Comparison of ENCODE assay signal across 13 mouse cellular contexts in genomic region chr12:111094073-111094472, GRCm38 (mm10). TPM values are rescaled to one million over a fixed set of nuclear protein-coding genes. Genes with fewer than 3 reads are reported as not detected.
A peak's percentile ranks its signal among the peaks of the same experiment; 100 is the strongest.
DNase-seq lines count a peak whose midpoint lies in the region; ATAC-seq and TF ChIP-seq lines count a peak whose summit lies in the region.
"Had no signal": no experiment of that assay in that cellular context is flagged by ENCODE, and none has a peak within 500 bp of the region (broad histone marks: within the 10 kb centered on the region; RNA-seq: fewer than 3 reads in every experiment).

No protein-coding gene starts in this region.

- no peaks in the 10 kb centered on the region for H3K27me3 ChIP-seq in kidney, adult 2 months (replicated peaks; ENCODE audit: control insufficient read depth, insufficient read depth, low read length)
- no peaks in the 10 kb centered on the region for H3K27me3 ChIP-seq in liver, embryonic 11.5 days (replicated peaks; ENCODE audit: control insufficient read depth, insufficient read depth, low read length)
- H3K27me3 ChIP-seq: hindbrain, embryonic 12.5 days; limb, embryonic 13.5 days had no signal

- H3K4me3 ChIP-seq in kidney, adult 2 months (ENCODE audit: insufficient read depth, low read depth, low read length) = no peak overlapping the region
- no peak overlapping the region for H3K4me3 ChIP-seq in liver, embryonic 11.5 days (ENCODE audit: low read depth, low read length)
- H3K4me3 ChIP-seq: erythroblast, embryonic 14.5 days; hindbrain, embryonic 12.5 days; limb, embryonic 13.5 days had no signal

- peak; percentile 70 for ATAC-seq in liver, embryonic 11.5 days (replicated peaks; ENCODE audit: low FRiP score)
- ATAC-seq in megakaryocyte progenitor cell, adult 5-6 weeks (replicated peaks; ENCODE audit: poor library complexity) = peak; percentile 95

- no peak for TF ChIP-seq POLR2A in kidney, adult 2 months (IDR thresholded peaks at IDR 0.05; ENCODE audit: low read depth, low read length)

- peak overlapping the region; percentile 71 for H3K27ac ChIP-seq in kidney, adult 2 months (ENCODE audit: insufficient read depth, low read depth, low read length)
- no peak overlapping the region for H3K27ac ChIP-seq in liver, embryonic 11.5 days (ENCODE audit: low read depth, low read length)
- H3K27ac ChIP-seq: hindbrain, embryonic 12.5 days; limb, embryonic 13.5 days had no signal

- no peaks in the 10 kb centered on the region for H3K9me3 ChIP-seq in liver, embryonic 11.5 days (ENCODE audit: control insufficient read depth, low read length)
- H3K9me3 ChIP-seq: hindbrain, embryonic 12.5 days; limb, embryonic 13.5 days had no signal

- DNase-seq in kidney, adult 2 months = peak; percentile 41
- DNase-seq in kidney, postnatal 10 days = no peak
- peak; percentile 47 for DNase-seq in MEL-GATA-1-ER (ENCODE audit: extremely low read depth, low read depth)
- no peak for DNase-seq in liver, embryonic 11.5 days (ENCODE audit: low spot score)
- no peak for DNase-seq in B cell, adult 2 months
- no peak for DNase-seq in cerebellum, adult 11-12 months
- DNase-seq: cerebellum, postnatal 36 days; kidney, adult 18-20 months; spleen, adult 18-20 months had no signal

- H3K9ac ChIP-seq in liver, embryonic 11.5 days (ENCODE audit: low read depth, low read length) = no peak overlapping the region
- H3K9ac ChIP-seq: hindbrain, embryonic 12.5 days; limb, embryonic 13.5 days had no signal

- peaks cover 29% of the 10 kb centered on the region for H3K4me1 ChIP-seq in kidney, adult 2 months (ENCODE audit: control insufficient read depth, insufficient read depth, low read length)
- H3K4me1 ChIP-seq in liver, embryonic 11.5 days (replicated peaks; ENCODE audit: control insufficient read depth, insufficient read depth, low read length) = peaks cover 14% of the 10 kb centered on the region

- no peak overlapping the region for H3K4me2 ChIP-seq in liver, embryonic 11.5 days
- H3K4me2 ChIP-seq: hindbrain, embryonic 12.5 days; limb, embryonic 13.5 days had no signal

- no peak for TF ChIP-seq CTCF in kidney, adult 2 months (conservative IDR thresholded peaks at IDR 0.05; ENCODE audit: insufficient read depth, insufficient read length, low read depth, low read length)

- H3K36me3 ChIP-seq in kidney, adult 2 months (ENCODE audit: control insufficient read depth, insufficient read depth, low read length) = no peaks in the 10 kb centered on the region; the same call in 1 of the 2 replicates
- H3K36me3 ChIP-seq in liver, embryonic 11.5 days (ENCODE audit: control insufficient read depth, insufficient read depth, low read length) = peaks cover 3% of the 10 kb centered on the region; the same call in 1 of the 2 replicates

- WGBS in kidney, adult 2 months = 51% methylated on average over 5 of the region's 5 CpGs
- 46% methylated on average over 5 of the region's 5 CpGs for WGBS in liver, embryonic 11.5 days

RNA-seq across cellular contexts. Expression of gene Rcor1, which starts 54.9 kb away (rescaled TPM):
- 9.7 and 11.5 TPM in 2 replicates for polyA plus RNA-seq in kidney, adult 2 months (2012; rRNA removed)
- 17.4 and 18.2 TPM in 2 replicates for polyA plus RNA-seq in liver, embryonic 11.5 days (2014; fragmentation: Nextera tagmentation; extraction: Ambion mirVana)
- 53.7 and 59.9 TPM in 2 replicates for total RNA-seq in megakaryocyte progenitor cell, adult 5-6 weeks (2015)
- 41.1 and 43.2 TPM in 2 replicates for total RNA-seq in megakaryocyte progenitor cell, adult 5-6 weeks (2017)

Comparison
In these comparisons a context has a peak if more than half of its experiments do, and no peak if none do; other contexts are left out.
1. DNase-seq: peak in kidney, adult 2 months (single experiment) and MEL-GATA-1-ER (single experiment); none in kidney, postnatal 10 days (single experiment), liver, embryonic 11.5 days (single experiment), B cell, adult 2 months (0 of 2) and cerebellum, adult 11-12 months (single experiment).